Mouse (Mus musculus) embryonic facial prominence, embryonic 12.5 days (tissue): ENCODE measurements around the gene Man2a1. TPM values are rescaled to one million over a fixed set of nuclear protein-coding genes. Genes with fewer than 3 reads are reported as not detected.

ENCODE experiments used
- ATAC-seq: fragments of 200-750 bp; cut with Nextera tagmentation; 2 replicates; pipeline ENCODE4 v1.8.0; 2017; ENCODE audit not compliant: insufficient number of reproducible peaks, insufficient read depth, low FRiP score, low TSS enrichment
- H3K27ac ChIP-seq: fragments of 300-500 bp; sonication (generic); 2 replicates; pipeline ENCODE4 v1.5.1; 2016; ENCODE audit warnings: mild to moderate bottlenecking
- H3K27me3 ChIP-seq: fragments of 300-500 bp; sonication (generic); 2 replicates; pipeline ENCODE4 v1.6.1; 2016; ENCODE audit warnings: mild to moderate bottlenecking, moderate library complexity
- H3K36me3 ChIP-seq: fragments of 300-500 bp; sonication (generic); 2 replicates; pipeline ENCODE4 v1.6.1; 2016; ENCODE audit warnings: mild to moderate bottlenecking
- H3K4me1 ChIP-seq: fragments of 300-500 bp; sonication (generic); 2 replicates; pipeline ENCODE4 v1.6.1; 2016
- H3K4me2 ChIP-seq: fragments of 300-500 bp; sonication (generic); replicated peaks from 2 replicates; pipeline ENCODE4 v1.6.1; 2016; ENCODE audit warnings: mild to moderate bottlenecking, moderate library complexity
- H3K4me3 ChIP-seq: fragments of 300-500 bp; sonication (generic); 2 replicates; pipeline ENCODE4 v1.5.1; 2016; ENCODE audit warnings: mild to moderate bottlenecking
- H3K9ac ChIP-seq: fragments of 300-500 bp; sonication (generic); 2 replicates; pipeline ENCODE4 v1.6.1; 2016; ENCODE audit warnings: mild to moderate bottlenecking, moderate library complexity
- H3K9me3 ChIP-seq: fragments of 300-500 bp; sonication (generic); 2 replicates; pipeline ENCODE4 v1.6.1; 2016; ENCODE audit warnings: mild to moderate bottlenecking, moderate library complexity
- WGBS: fragments of 180-500 bp; shearing (Covaris S2); methylation state at CpG from one replicate; pipeline ENCODE4 v1.1.7; 2016; 5-methylcytosine and 5-hydroxymethylcytosine counted together
- polyA plus RNA-seq: library from polyadenylated mRNA; unstranded; fragments of >200 nt; fragmentation: Nextera tagmentation; extraction: Ambion mirVana; gene quantifications from 2 replicates; pipeline ENCODE4 v1.2.1, GENCODE M21; 2016

Gene Man2a1
- polyA plus RNA-seq, 1 experiment from 2014 or later = 10.0 TPM

- no peaks in the 10 kb centered on the region for H3K27me3 ChIP-seq
- 34% methylated on average over 7 of the region's 7 CpGs for WGBS
- no peak overlapping the region for H3K9ac ChIP-seq
- no peak overlapping the region for H3K4me3 ChIP-seq
- 0 out of 2 replicates have a peak, but pooled peaks have one; percentile 15 for ATAC-seq
- H3K4me1 ChIP-seq = peaks cover 10% of the 10 kb centered on the region
- no peaks in the 10 kb centered on the region for H3K9me3 ChIP-seq
- no peak overlapping the region for H3K27ac ChIP-seq
- no peak overlapping the region for H3K4me2 ChIP-seq
- 0 out of 2 replicates have a peak, but pooled peaks cover 6% of the 10 kb centered on the region for H3K36me3 ChIP-seq
Measured at GRCm38 (mm10) chr17:64643644-64644043, 43.1 kb downstream of the Man2a1 start.

- ATAC-seq = no peak
- H3K4me1 ChIP-seq = peaks cover 10% of the 10 kb centered on the region
- WGBS = 75% methylated on average over 8 of the region's 8 CpGs
- no peaks in the 10 kb centered on the region for H3K27me3 ChIP-seq
- H3K36me3 ChIP-seq = no peaks in the 10 kb centered on the region
- H3K27ac ChIP-seq = no peak overlapping the region
- no peak overlapping the region for H3K4me3 ChIP-seq
- H3K4me2 ChIP-seq = no peak overlapping the region
- no peaks in the 10 kb centered on the region for H3K9me3 ChIP-seq
- H3K9ac ChIP-seq = no peak overlapping the region
Measured at GRCm38 (mm10) chr17:64644888-64645605, 44.5 kb downstream of the Man2a1 start.

GRCm38 (mm10) chr17:64647396-64647795, 46.9 kb downstream of the Man2a1 start:
- Histone ChIP-seq H3K27me3 (no peaks in the 10 kb centered on the region), H3K9me3 (0 out of 2 replicates have a peak, but pooled peaks cover under 1% of the 10 kb centered on the region), H3K4me1 (peaks cover 10% of the 10 kb centered on the region), H3K9ac (no peak overlapping the region), H3K4me3 (no peak overlapping the region), H3K36me3 (peaks cover 10% of the 10 kb centered on the region), H3K27ac (no peak overlapping the region), H3K4me2 (no peak overlapping the region)
- no peak for ATAC-seq
- 87% methylated on average over 9 of the region's 9 CpGs for WGBS

GRCm38 (mm10) chr17:64650702-64651101, 50.2 kb downstream of the Man2a1 start:
- ATAC-seq = no peak

GRCm38 (mm10) chr17:64653621-64654020, 53.1 kb downstream of the Man2a1 start:
- Histone ChIP-seq H3K4me2 (no peak overlapping the region), H3K9me3 (0 out of 2 replicates have a peak, but pooled peaks cover 4% of the 10 kb centered on the region), H3K9ac (no peak overlapping the region), H3K4me3 (no peak overlapping the region), H3K27me3 (no peaks in the 10 kb centered on the region), H3K4me1 (no peaks in the 10 kb centered on the region), H3K36me3 (peaks cover 22% of the 10 kb centered on the region), H3K27ac (no peak overlapping the region)
- no peak for ATAC-seq
- 94% methylated on average over 2 of the region's 2 CpGs for WGBS

More at GRCm38 (mm10) chr17:64650702-64651101, 50.2 kb downstream of the Man2a1 start:
- no peak overlapping the region for H3K9ac ChIP-seq
- no peak overlapping the region for H3K27ac ChIP-seq
- no peak overlapping the region for H3K4me2 ChIP-seq
- no peaks in the 10 kb centered on the region for H3K4me1 ChIP-seq
- H3K4me3 ChIP-seq = no peak overlapping the region
- H3K27me3 ChIP-seq = no peaks in the 10 kb centered on the region
- H3K9me3 ChIP-seq = 0 out of 2 replicates have a peak, but pooled peaks cover 4% of the 10 kb centered on the region
- peaks cover 22% of the 10 kb centered on the region for H3K36me3 ChIP-seq
- WGBS = 91% methylated on average over 9 of the region's 9 CpGs

- no peak overlapping the region for H3K4me3 ChIP-seq
- no peak overlapping the region for H3K4me2 ChIP-seq
- no peak overlapping the region for H3K27ac ChIP-seq
- H3K9ac ChIP-seq = no peak overlapping the region
- no peaks in the 10 kb centered on the region for H3K27me3 ChIP-seq
- no peak for ATAC-seq
- no peaks in the 10 kb centered on the region for H3K9me3 ChIP-seq
- peaks cover 13% of the 10 kb centered on the region for H3K36me3 ChIP-seq
- WGBS = 92% methylated on average over 4 of the region's 4 CpGs
- no peaks in the 10 kb centered on the region for H3K4me1 ChIP-seq
Measured at GRCm38 (mm10) chr17:64659682-64660081, 59.1 kb downstream of the Man2a1 start.

GRCm38 (mm10) chr17:64666518-64666917, 66.0 kb downstream of the Man2a1 start:
- no peak overlapping the region for H3K27ac ChIP-seq
- H3K4me1 ChIP-seq = no peaks in the 10 kb centered on the region
- H3K4me2 ChIP-seq = no peak overlapping the region
- H3K4me3 ChIP-seq = no peak overlapping the region
- no peaks in the 10 kb centered on the region for H3K9me3 ChIP-seq
- 90% methylated on average over 4 of the region's 4 CpGs for WGBS
- H3K9ac ChIP-seq = no peak overlapping the region
- H3K36me3 ChIP-seq = peaks cover 22% of the 10 kb centered on the region
- ATAC-seq = no peak
- no peaks in the 10 kb centered on the region for H3K27me3 ChIP-seq

GRCm38 (mm10) chr17:64668504-64668903, 68.0 kb downstream of the Man2a1 start:
- no peak overlapping the region for H3K27ac ChIP-seq
- H3K4me1 ChIP-seq = no peaks in the 10 kb centered on the region
- H3K36me3 ChIP-seq = peaks cover 22% of the 10 kb centered on the region
- H3K4me2 ChIP-seq = no peak overlapping the region
- H3K4me3 ChIP-seq = no peak overlapping the region
- ATAC-seq = no peak
- no peaks in the 10 kb centered on the region for H3K9me3 ChIP-seq
- WGBS = 72% methylated on average over 5 of the region's 5 CpGs
- H3K27me3 ChIP-seq = no peaks in the 10 kb centered on the region
- no peak overlapping the region for H3K9ac ChIP-seq

GRCm38 (mm10) chr17:64674401-64674800, 73.9 kb downstream of the Man2a1 start:
- WGBS = 89% methylated on average over 1 of the region's 1 CpGs
- no peaks in the 10 kb centered on the region for H3K9me3 ChIP-seq
- no peak overlapping the region for H3K4me3 ChIP-seq
- no peak overlapping the region for H3K4me2 ChIP-seq
- no peaks in the 10 kb centered on the region for H3K4me1 ChIP-seq
- H3K9ac ChIP-seq = no peak overlapping the region
- no peak overlapping the region for H3K27ac ChIP-seq
- no peak for ATAC-seq
- H3K36me3 ChIP-seq = peaks cover 33% of the 10 kb centered on the region
- no peaks in the 10 kb centered on the region for H3K27me3 ChIP-seq

- Histone ChIP-seq H3K36me3 (peaks cover 27% of the 10 kb centered on the region), H3K4me1 (no peaks in the 10 kb centered on the region), H3K27ac (no peak overlapping the region), H3K9me3 (no peaks in the 10 kb centered on the region), H3K9ac (no peak overlapping the region), H3K4me3 (no peak overlapping the region), H3K4me2 (no peak overlapping the region), H3K27me3 (no peaks in the 10 kb centered on the region)
- 92% methylated on average over 6 of the region's 6 CpGs for WGBS
- no peak for ATAC-seq
Measured at GRCm38 (mm10) chr17:64674980-64675379, 74.4 kb downstream of the Man2a1 start.

- Histone ChIP-seq H3K4me3 (no peak overlapping the region), H3K27ac (no peak overlapping the region), H3K4me1 (no peaks in the 10 kb centered on the region), H3K9me3 (no peaks in the 10 kb centered on the region), H3K36me3 (peaks cover 17% of the 10 kb centered on the region), H3K4me2 (no peak overlapping the region), H3K27me3 (no peaks in the 10 kb centered on the region), H3K9ac (no peak overlapping the region)
- WGBS = 76% methylated on average over 10 of the region's 10 CpGs
- no peak for ATAC-seq
Measured at GRCm38 (mm10) chr17:64676735-64677469, 76.4 kb downstream of the Man2a1 start.

- no peak for ATAC-seq
- H3K27me3 ChIP-seq = no peaks in the 10 kb centered on the region
- WGBS = 88% methylated on average over 3 of the region's 3 CpGs
- H3K27ac ChIP-seq = no peak overlapping the region
- H3K4me2 ChIP-seq = no peak overlapping the region
- no peak overlapping the region for H3K4me3 ChIP-seq
- no peak overlapping the region for H3K9ac ChIP-seq
- no peaks in the 10 kb centered on the region for H3K9me3 ChIP-seq
- H3K36me3 ChIP-seq = no peaks in the 10 kb centered on the region
- H3K4me1 ChIP-seq = no peaks in the 10 kb centered on the region
Measured at GRCm38 (mm10) chr17:64681461-64681860, 80.9 kb downstream of the Man2a1 start.
